Mouse (Mus musculus) spleen, embryonic (tissue): Measurements from ENCODE around the gene Celsr2.

Experiments
- CTCF ChIA-PET: fragments of 350-600 bp; sonication (Branson Sonifier 250); formaldehyde crosslinking; loops from one replicate; lab custom pipeline; 2022; lab: Charles Lee

Gene Celsr2

DNA sequence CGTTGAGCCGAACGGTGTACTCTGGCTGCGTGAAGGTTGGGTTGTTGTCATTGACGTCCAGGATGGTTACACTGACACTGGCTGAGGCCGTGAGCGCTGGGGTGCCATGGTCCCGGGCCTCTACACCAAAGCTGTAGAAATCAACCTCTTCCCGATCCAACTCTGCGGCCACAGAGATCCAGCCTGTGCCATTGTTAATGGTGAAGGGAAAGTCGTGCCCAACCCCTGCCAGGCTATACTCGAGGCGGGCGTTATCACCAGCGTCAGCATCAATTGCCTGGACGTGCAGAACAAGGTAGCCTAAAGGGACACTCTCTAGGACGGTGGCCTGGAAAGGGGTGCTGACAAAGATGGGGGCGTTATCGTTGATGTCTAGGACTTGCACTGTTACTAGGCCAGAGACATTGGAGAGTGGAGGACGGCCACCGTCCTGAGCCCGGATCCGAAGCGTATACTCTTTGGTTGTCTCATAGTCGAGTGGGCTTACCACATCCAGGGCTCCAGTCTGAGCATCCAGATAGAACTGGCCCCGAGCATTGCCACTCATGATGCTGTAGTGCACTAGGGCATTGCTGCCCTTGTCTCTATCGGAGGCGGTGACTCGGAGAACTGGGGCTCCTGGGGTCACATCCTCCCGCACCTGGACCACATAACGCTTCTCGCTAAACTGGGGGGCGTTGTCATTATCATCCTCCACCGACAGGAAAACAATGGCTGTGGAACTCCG, 1.6 kb downstream of the Celsr2 start:
- CTCF ChIA-PET = no interaction called here

GRCm38 (mm10) chr3:108411754-108412121, 3.6 kb downstream of the Celsr2 start:
- CTCF ChIA-PET = no interaction called here

DNA sequence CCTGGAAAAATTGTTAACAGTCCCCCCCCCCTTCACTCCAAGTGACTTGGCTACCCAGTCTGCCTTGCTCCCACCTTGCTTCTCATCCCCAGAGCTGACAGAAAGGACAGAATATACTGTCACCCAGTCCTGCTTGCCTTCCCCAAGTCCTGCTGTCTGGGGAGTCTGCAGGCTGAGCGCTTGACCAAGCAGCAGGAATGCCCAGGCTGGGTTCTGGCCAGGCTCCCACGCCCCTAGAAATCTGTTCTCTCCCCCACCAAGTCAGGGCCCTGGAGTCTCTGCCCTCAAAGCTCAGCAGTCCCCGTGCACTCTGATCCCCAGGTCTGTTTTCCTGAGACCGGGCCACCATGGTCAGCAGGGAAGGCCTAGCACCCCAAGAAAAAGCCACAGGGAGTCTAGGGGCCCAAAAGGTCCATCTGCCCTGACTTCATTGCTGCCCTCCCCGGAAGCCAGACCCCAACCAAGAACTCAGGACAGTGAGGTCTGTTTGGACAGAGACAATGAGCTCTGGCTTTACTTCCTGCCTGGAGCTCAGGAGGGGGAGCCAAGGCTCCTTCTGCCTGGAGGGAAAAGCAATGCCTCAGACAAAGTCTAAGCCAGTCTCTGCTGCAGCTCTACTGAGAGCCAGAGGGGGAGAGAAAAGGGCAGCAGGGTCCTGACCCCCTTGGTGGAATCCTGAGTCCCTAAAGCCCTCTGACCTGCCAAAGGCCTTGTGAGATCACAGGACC, 4.2 kb downstream of the Celsr2 start:
- CTCF ChIA-PET = no interaction called here

DNA sequence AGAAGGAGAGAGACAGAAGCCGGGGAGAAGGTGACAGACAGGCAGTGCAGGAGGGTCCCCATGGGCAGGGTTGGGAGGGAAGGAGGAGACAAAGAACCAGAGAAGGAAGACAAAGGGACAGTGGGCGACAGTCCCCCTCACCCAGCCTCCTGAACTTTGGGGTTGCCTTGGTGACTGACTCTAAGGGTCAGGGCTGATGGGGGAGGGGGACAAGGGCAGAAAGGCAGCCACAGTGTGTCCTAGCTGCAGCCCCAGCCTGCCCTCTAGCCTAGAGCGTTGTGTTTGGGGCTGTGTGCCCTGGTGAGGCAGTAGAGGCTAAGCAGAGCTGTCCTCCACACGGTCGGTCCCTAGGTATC, 5.0 kb downstream of the Celsr2 start:
- CTCF ChIA-PET = no interaction called here

DNA sequence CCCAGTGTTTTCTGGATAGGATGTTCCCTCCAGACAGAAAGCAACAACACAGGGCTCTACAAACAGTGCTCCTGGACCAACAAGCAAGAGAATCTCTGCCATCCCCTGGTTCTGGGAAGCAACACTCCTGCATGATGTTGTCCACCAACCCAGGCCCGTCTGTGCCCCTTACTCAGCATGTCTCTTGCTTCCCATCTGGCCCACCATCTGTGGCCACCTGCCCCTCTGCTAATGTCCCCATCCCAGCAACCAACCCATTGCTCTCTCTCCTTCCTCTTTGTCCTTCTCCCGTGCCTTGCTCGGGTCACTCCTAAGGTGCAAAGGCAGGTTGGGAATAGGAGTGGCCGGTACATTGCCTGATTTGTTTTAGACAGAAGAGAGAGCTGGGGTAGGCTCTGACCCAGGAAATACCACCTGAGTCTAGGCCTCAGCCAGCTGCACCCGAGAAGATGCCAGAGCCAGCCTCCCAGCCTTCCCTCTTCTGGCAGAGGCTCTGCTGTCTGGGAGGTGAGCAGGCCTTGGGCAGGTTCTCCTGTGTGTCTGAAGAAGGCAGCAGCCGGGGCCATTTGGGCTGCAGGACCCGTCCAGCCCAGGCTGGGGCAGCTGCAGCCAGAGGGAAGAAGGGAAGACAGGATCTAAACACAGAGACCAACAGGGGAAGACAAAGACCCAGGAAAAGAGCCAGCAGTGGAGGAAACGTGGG, 5.5 kb downstream of the Celsr2 start:
- CTCF ChIA-PET = no interaction called here

DNA sequence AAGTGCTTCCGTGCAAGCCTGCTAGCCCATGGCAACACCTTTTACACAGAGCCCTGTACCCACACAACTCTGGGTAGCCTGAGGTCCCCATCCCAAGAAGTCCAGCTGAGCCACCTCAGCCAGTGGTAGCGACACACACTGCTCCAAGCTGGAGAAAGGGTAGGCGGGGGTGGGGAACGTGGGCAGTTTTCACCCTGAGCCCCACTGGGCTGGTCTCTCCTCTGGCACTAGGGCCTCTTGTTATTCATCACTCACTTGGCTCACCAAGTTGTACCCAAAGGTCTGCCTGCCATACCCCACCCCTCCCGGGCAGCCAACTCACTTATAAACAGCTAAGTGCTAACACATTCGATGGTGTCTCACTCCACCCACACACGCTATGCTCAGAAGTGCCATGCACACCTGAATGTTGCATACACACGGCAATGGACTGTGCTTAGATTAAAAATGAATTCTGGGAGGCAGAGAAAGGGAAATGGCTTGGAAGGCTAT, 6.8 kb downstream of the Celsr2 start:
- CTCF ChIA-PET = interaction anchor here (0.7 kb wide), 1 partner anchor 37 kb away, joined by 5 read pairs; no protein-coding TSS in a partner anchor

DNA sequence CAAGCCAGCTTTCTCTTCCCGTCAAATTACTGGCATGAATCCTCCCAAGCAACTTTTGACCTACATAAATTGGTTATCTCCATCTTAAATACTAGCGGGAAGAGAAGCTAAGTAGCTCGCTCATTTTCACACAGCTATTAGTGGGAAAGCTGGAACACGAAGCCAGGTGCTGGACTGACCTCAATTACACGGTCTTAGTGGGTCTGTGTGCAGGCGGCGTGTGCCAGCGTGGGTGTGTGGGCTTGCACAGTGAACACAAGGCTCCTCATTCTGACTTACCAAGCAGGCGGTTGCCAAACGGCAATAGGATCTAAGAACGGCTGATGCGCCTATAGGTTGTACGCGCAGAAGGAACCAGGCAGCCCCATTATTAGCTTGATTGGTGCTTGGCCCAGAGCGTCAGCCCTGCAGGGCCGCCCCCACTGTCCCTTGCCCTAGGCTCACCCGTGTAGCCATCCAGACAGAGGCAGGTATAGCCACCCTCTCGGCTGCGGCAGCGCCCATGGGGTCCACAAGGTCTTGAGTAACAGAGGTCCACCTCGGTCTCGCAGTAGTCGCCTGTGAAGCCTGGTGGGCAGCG, 9.0 kb downstream of the Celsr2 start:
- CTCF ChIA-PET = no interaction called here

DNA sequence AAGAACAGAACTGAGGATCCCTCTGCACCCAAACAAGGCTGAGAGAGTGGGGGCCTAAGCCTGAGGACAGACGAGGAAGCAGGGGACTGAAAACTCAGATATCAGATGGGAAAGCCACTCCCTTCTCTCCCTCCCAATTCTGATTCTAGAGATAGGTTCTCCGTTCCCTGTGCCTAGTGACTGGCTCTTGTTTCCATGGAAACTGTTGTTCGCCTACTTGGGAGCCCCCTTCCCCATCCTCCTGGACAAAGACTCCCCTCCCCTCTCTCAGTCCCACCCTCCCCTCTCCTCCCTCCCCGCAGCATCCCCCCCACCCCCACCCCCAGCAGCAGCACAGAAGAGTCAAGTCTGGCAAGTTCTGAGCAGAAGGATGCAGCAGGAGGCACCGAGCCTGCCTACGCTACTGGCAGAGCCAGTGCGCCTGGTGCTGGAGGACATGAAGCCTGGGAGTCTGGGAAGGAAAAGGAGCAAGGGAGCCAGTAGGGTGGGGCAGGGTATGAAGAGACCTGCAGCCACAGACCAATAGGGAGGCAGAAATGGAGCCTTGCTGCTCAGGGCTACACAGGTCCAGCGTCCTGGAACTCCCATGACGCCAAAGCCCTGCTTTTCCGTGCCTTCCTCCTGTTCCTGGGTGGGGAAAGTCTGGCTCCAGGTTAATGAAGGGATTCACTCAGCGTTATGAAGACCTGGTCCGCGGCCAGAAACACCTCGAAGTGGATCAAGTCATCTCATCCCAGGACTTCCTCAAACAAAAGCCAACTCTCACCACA, 9.6 kb downstream of the Celsr2 start:
- CTCF ChIA-PET = no interaction called here

GRCm38 (mm10) chr3:108402528-108402920, 12.8 kb downstream of the Celsr2 start:
- CTCF ChIA-PET = interaction anchor here (0.8 to 1.3 kb wide), 2 partner anchors 13 to 88 kb away, joined by 3 read pairs; partner anchors contain the start of gene Celsr2

GRCm38 (mm10) chr3:108401692-108402527, 13.4 kb downstream of the Celsr2 start:
- CTCF ChIA-PET = interaction anchor here (0.7 to 1.3 kb wide), 4 partner anchors 13 to 226 kb away, joined by 3 read pairs; partner anchors contain the start of gene Celsr2

GRCm38 (mm10) chr3:108400442-108400841, 14.9 kb downstream of the Celsr2 start:
- CTCF ChIA-PET = no interaction called here

DNA sequence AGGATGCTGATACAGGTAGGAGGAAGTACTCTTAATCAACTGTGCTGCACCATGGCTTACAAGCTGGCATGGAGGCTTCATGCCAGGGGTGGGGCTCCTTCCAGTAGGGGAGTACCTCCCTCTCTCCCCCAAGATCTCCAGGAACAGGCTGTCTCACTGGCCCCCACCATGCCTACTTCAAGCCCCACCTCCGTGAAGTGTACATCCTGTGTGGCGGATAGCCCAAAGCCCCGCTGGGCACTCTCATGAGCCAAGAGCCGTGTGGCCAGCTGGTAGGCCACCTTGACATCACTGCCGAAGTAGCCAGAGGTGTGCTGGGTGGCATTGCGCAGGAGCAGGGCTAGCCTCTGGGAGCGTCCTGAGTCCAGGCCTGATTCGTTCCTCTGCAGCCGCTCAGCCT, 17.1 kb downstream of the Celsr2 start:
- CTCF ChIA-PET = no interaction called here

- CTCF ChIA-PET = no interaction called here
Observed at GRCm38 (mm10) chr3:108392793-108393192, 22.6 kb downstream of the Celsr2 start.

GRCm38 (mm10) chr3:108392299-108392698, 23.1 kb downstream of the Celsr2 start:
- CTCF ChIA-PET = no interaction called here

DNA sequence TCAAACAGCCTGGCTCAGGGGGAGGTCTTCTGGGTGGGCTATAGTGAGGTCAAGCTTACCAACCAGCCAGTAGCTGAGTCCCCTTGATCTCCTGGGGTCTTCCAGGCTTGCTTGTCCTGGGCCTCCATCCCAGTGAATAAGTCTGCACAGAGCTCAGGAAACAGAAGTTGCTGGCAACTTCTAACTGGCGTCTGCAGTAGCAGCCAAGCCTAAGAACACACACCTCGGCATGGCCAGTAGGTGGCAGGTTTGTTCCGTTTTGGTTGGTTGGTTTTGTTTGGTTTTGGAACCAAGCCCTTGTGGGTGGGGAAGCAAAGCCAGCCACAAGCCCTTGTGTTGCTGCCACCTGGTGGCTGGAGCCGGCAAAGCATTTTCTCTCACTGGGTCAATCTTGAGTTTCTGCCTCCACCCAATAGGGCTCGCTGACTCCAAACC, 26.2 kb downstream of the Celsr2 start:
- CTCF ChIA-PET = interaction anchor here (1.1 to 1.5 kb wide), 2 partner anchors 12 to 225 kb away, joined by 3 to 7 read pairs; no protein-coding TSS in a partner anchor

GRCm38 (mm10) chr3:108386186-108386585, 29.2 kb downstream of the Celsr2 start:
- CTCF ChIA-PET = interaction anchor here (0.6 kb wide), 1 partner anchor 201 kb away, joined by 3 read pairs; no protein-coding TSS in a partner anchor

- CTCF ChIA-PET = interaction anchor here (0.6 kb wide), 1 partner anchor 23 kb away, joined by 3 read pairs; no protein-coding TSS in a partner anchor
Observed at GRCm38 (mm10) chr3:108384425-108384824, 30.9 kb downstream of the Celsr2 start.

DNA sequence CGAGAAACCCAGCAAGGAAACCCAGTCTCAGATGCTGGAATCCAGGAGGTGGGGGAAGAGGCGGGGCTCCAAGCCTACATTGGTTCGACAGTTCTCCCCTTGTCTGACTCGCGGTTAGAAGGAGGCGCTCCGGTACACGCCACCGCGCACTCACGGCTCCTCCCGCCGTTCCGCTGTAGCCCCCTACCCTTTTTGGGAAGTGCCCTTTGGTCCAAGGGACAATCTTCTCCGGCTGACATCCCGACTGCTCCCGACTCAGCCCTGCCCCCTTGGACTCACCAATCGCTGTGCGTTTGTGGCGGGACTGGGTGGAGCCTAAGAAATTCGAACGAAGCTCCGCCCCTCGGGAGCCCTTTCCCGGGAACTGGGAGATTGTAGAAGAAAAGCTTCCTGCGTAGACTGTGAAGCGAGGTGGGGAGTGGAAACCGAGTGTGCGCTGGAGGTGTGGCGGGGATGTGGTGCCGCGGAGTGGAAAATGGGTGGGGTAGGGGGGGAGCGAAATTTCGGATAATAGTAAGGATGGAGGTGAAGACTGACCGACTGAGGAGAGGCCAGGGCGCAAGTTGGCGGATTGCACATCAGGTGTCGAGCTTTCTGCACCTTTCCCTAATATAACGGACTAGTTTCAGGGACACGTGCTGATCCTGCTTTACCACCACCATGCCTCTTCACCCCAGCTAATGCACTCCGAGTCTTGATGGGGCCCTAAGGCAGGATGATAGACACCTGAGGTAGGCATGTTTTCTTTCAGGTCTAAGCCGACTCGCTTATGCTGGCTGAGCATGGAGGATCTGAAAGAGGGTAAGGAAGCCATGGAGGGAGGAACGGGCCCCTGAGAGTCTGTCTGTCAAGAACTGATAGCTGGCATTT, 31.6 kb downstream of the Celsr2 start, which contains the start of gene Psrc1:
TSS of gene Psrc1 (plus strand) at position 355 of the 870 bp plus-strand sequence.
- CTCF ChIA-PET = interaction anchor here (0.6 to 0.7 kb wide), 3 partner anchors 133 to 527 kb away, joined by 3 to 15 read pairs (median 4); no protein-coding TSS in a partner anchor
